In genomic region chr19:47016487-47016886, GRCm38 (mm10) we compare ENCODE assay signal across 8 mouse cellular contexts. TPM values are rescaled to one million over a fixed set of nuclear protein-coding genes. Genes with fewer than 3 reads are reported as not detected.
DNase-seq lines count a peak whose midpoint lies in the region; ATAC-seq and TF ChIP-seq lines count a peak whose summit lies in the region.

No protein-coding gene starts in this region.

- ATAC-seq in midbrain, embryonic 13.5 days: no peak
- ATAC-seq in stomach, postnatal 0 days (ENCODE audit: low FRiP score, low TSS enrichment): no peak

- TF ChIP-seq POLR2A in bone marrow, adult 2 months (IDR thresholded peaks at IDR 0.05; ENCODE audit: borderline replicate concordance, control insufficient read depth, low read depth, low read length): no peak

- no peaks in the 10 kb centered on the region for H3K9me3 ChIP-seq in midbrain, embryonic 13.5 days
- H3K9me3 ChIP-seq in stomach, postnatal 0 days (ENCODE audit: control insufficient read depth, low read length): no peaks in the 10 kb centered on the region

- no peak overlapping the region for H3K27ac ChIP-seq in bone marrow, adult 2 months (ENCODE audit: control insufficient read depth, insufficient read depth, low read depth, low read length, poor library complexity)
- peak overlapping the region; percentile 97 for H3K27ac ChIP-seq in midbrain, embryonic 13.5 days
- no peak overlapping the region for H3K27ac ChIP-seq in stomach, postnatal 0 days (replicated peaks)

- peak overlapping the region; percentile 94 for H3K9ac ChIP-seq in midbrain, embryonic 13.5 days (replicated peaks)
- H3K9ac ChIP-seq in stomach, postnatal 0 days (ENCODE audit: low read length): no peak overlapping the region

- DNase-seq in right cerebral cortex, postnatal 10 days (ENCODE audit: low spot score in 2 of 2): peak; percentile 67 to 74
- DNase-seq in right cerebral cortex, postnatal 25 days: no peak
- peak; percentile 69 for DNase-seq in gastrocnemius, adult 18-20 months (ENCODE audit: low spot score)
- peak; percentile 86 for DNase-seq in kidney, postnatal 14 days
- peak; percentile 87 for DNase-seq in stomach, postnatal 0 days (ENCODE audit: low spot score)
- DNase-seq in left cerebral cortex, adult 9 months (ENCODE audit: low spot score in 2 of 2): no peak

- no peak for TF ChIP-seq EP300 in stomach, postnatal 0 days (optimal IDR thresholded peaks at IDR 0.05)

- H3K4me2 ChIP-seq in midbrain, embryonic 13.5 days (replicated peaks): peak overlapping the region; percentile 62
- no peak overlapping the region for H3K4me2 ChIP-seq in stomach, postnatal 0 days (replicated peaks; ENCODE audit: low read depth)

- H3K4me1 ChIP-seq in bone marrow, adult 2 months (ENCODE audit: control insufficient read depth, insufficient read depth, low read length): no peaks in the 10 kb centered on the region; the same call in 1 of the 2 replicates
- peaks cover 24% of the 10 kb centered on the region for H3K4me1 ChIP-seq in midbrain, embryonic 13.5 days (replicated peaks)
- H3K4me1 ChIP-seq in stomach, postnatal 0 days (replicated peaks; ENCODE audit: control insufficient read depth, insufficient read depth): peaks cover 3% of the 10 kb centered on the region; the same call in 1 of the 2 replicates

- WGBS in bone marrow, adult 2 months: under 1% methylated on average over 15 of the region's 15 CpGs
- under 1% methylated on average over 15 of the region's 15 CpGs for WGBS in midbrain, embryonic 13.5 days
- 3% methylated on average over 15 of the region's 15 CpGs for WGBS in stomach, postnatal 0 days

- H3K27me3 ChIP-seq in midbrain, embryonic 13.5 days: peaks cover 38% of the 10 kb centered on the region
- peaks cover 19% of the 10 kb centered on the region for H3K27me3 ChIP-seq in stomach, postnatal 0 days (ENCODE audit: control insufficient read depth, insufficient read depth, low read length)

- H3K36me3 ChIP-seq in midbrain, embryonic 13.5 days: peaks cover 13% of the 10 kb centered on the region
- H3K36me3 ChIP-seq in stomach, postnatal 0 days (ENCODE audit: control insufficient read depth, insufficient read depth, low read length): no peaks in the 10 kb centered on the region

- TF ChIP-seq CTCF in bone marrow, adult 2 months (IDR thresholded peaks at IDR 0.05; ENCODE audit: control insufficient read depth, insufficient read depth, low read length): 0 out of 2 replicates have a peak, but pooled peaks have one; percentile 12
- TF ChIP-seq CTCF in stomach, postnatal 0 days (IDR thresholded peaks at IDR 0.05; ENCODE audit: low read depth): no peak

- no peak overlapping the region for H3K4me3 ChIP-seq in bone marrow, adult 2 months (replicated peaks; ENCODE audit: control insufficient read depth, low read depth, low read length)
- peak overlapping the region; percentile 86 for H3K4me3 ChIP-seq in midbrain, embryonic 13.5 days (replicated peaks)
- no peak overlapping the region for H3K4me3 ChIP-seq in stomach, postnatal 0 days (ENCODE audit: low read depth, low read length)

RNA-seq across cellular contexts. Expression of gene Nt5c2, which starts 1.5 kb away (rescaled TPM):
- 21.9 and 39.2 TPM in 2 replicates for polyA plus RNA-seq in bone marrow, adult 2 months (2011; ENCODE audit: insufficient read depth, insufficient read length, low replicate concordance, missing spikeins)
- 10 to 100 TPM; 11.4 to 12.3 TPM for total RNA-seq in gastrocnemius, adult 18-20 months (2021)
- 96.0 and 97.2 TPM in 2 replicates for polyA plus RNA-seq in midbrain, embryonic 13.5 days (2015; fragmentation: Nextera tagmentation; extraction: Ambion mirVana)
- polyA plus RNA-seq in stomach, postnatal 0 days (2015; fragmentation: Nextera tagmentation; extraction: Ambion mirVana): 59.4 and 70.9 TPM in 2 replicates

RNA-seq across cellular contexts. Expression of gene Ina, which starts 2.0 kb away (rescaled TPM):
- polyA plus RNA-seq in bone marrow, adult 2 months (2011; ENCODE audit: insufficient read depth, insufficient read length, low replicate concordance, missing spikeins): not detected in 2 replicates
- total RNA-seq in gastrocnemius, adult 18-20 months (2021): not detected
- 481 and 511 TPM in 2 replicates for polyA plus RNA-seq in midbrain, embryonic 13.5 days (2015; fragmentation: Nextera tagmentation; extraction: Ambion mirVana)
- 3.5 and 4.2 TPM in 2 replicates for polyA plus RNA-seq in stomach, postnatal 0 days (2015; fragmentation: Nextera tagmentation; extraction: Ambion mirVana)

RNA-seq across cellular contexts. Expression of gene Pcgf6, which starts 34.2 kb away (rescaled TPM):
- 5.0 and 7.0 TPM in 2 replicates for polyA plus RNA-seq in bone marrow, adult 2 months (2011; ENCODE audit: insufficient read depth, insufficient read length, low replicate concordance, missing spikeins)
- 1 to 10 TPM; 4.6 to 4.8 TPM for total RNA-seq in gastrocnemius, adult 18-20 months (2021)
- polyA plus RNA-seq in midbrain, embryonic 13.5 days (2015; fragmentation: Nextera tagmentation; extraction: Ambion mirVana): 28.9 and 31.2 TPM in 2 replicates
- polyA plus RNA-seq in stomach, postnatal 0 days (2015; fragmentation: Nextera tagmentation; extraction: Ambion mirVana): 9.8 and 10.1 TPM in 2 replicates

RNA-seq across cellular contexts. Expression of gene Taf5, which starts 51.1 kb away (rescaled TPM):
- 6.9 and 8.2 TPM in 2 replicates for polyA plus RNA-seq in bone marrow, adult 2 months (2011; ENCODE audit: insufficient read depth, insufficient read length, low replicate concordance, missing spikeins)
- total RNA-seq in gastrocnemius, adult 18-20 months (2021): 1 to 10 TPM; 2.3 to 2.4 TPM
- polyA plus RNA-seq in midbrain, embryonic 13.5 days (2015; fragmentation: Nextera tagmentation; extraction: Ambion mirVana): 6.9 and 8.0 TPM in 2 replicates
- 1.6 and 1.8 TPM in 2 replicates for polyA plus RNA-seq in stomach, postnatal 0 days (2015; fragmentation: Nextera tagmentation; extraction: Ambion mirVana)

Comparison
In these comparisons a context has a peak if more than half of its experiments do, and no peak if none do; other contexts are left out.
1. DNase-seq: peak in right cerebral cortex, postnatal 10 days (2 of 2), gastrocnemius, adult 18-20 months (single experiment), kidney, postnatal 14 days (single experiment) and stomach, postnatal 0 days (single experiment); none in right cerebral cortex, postnatal 25 days (single experiment) and left cerebral cortex, adult 9 months (0 of 2).
2. RNA of gene Ina, which starts 2.0 kb away (polyA plus RNA-seq): 481 to 511 TPM in midbrain, embryonic 13.5 days; 3.5 to 4.2 TPM in stomach, postnatal 0 days and not detected in bone marrow, adult 2 months; every median in the first group is over 10 times any median in the second.